Mouse (Mus musculus) heart, embryonic 13.5 days (tissue): Measurements from ENCODE around the gene Gm2696. TPM values are rescaled to one million over a fixed set of nuclear protein-coding genes. Genes with fewer than 3 reads are reported as not detected.
"Not testable (repeated sequence)": the region's sequence is repeated elsewhere in the genome, so short reads cannot be mapped to it uniquely, and the experiment has no call there.

ENCODE experiments used
- ATAC-seq: fragments of 200-750 bp; cut with Nextera tagmentation; 2 replicates; pipeline ENCODE4 v1.8.0; 2017; ENCODE audit warnings: moderate TSS enrichment; ENCODE audit not compliant: insufficient number of reproducible peaks, low FRiP score, low TSS enrichment; ENCODE audit errors: extremely low read depth
- H3K27ac ChIP-seq: fragments of 300-500 bp; sonication (generic); replicated peaks from 2 replicates; pipeline ENCODE4 v1.5.1; 2015; ENCODE audit warnings: moderate library complexity, mild to moderate bottlenecking, inconsistent platforms
- H3K27me3 ChIP-seq: fragments of 300-500 bp; sonication (generic); replicated peaks from 2 replicates; pipeline ENCODE4 v1.6.1; 2015; ENCODE audit warnings: mild to moderate bottlenecking, inconsistent platforms
- H3K36me3 ChIP-seq: fragments of 300-500 bp; sonication (generic); 2 replicates; pipeline ENCODE4 v1.6.1; 2015; ENCODE audit warnings: mild to moderate bottlenecking, inconsistent platforms
- H3K4me1 ChIP-seq: fragments of 300-500 bp; sonication (generic); 2 replicates; pipeline ENCODE4 v1.6.1; 2015; ENCODE audit warnings: inconsistent platforms
- H3K4me2 ChIP-seq: fragments of 300-500 bp; sonication (generic); 2 replicates; pipeline ENCODE4 v1.6.1; 2015; ENCODE audit warnings: inconsistent platforms, mild to moderate bottlenecking, moderate library complexity
- H3K4me3 ChIP-seq: fragments of 300-500 bp; sonication (generic); 2 replicates; pipeline ENCODE4 v1.5.1; 2015; ENCODE audit warnings: moderate library complexity, mild to moderate bottlenecking, inconsistent platforms
- H3K9ac ChIP-seq: fragments of 300-500 bp; sonication (generic); 2 replicates; pipeline ENCODE4 v1.6.1; 2015; ENCODE audit warnings: inconsistent platforms, mild to moderate bottlenecking, moderate library complexity
- H3K9me3 ChIP-seq: fragments of 300-500 bp; sonication (generic); 2 replicates; pipeline ENCODE4 v1.6.1; 2016; ENCODE audit warnings: inconsistent platforms
- WGBS: fragments of 180-500 bp; shearing (Covaris S2); methylation state at CpG from one replicate; pipeline ENCODE4 v1.1.7; 2015; ENCODE audit warnings: mixed read lengths; 5-methylcytosine and 5-hydroxymethylcytosine counted together
- polyA plus RNA-seq: library from polyadenylated mRNA; unstranded; fragments of >200 nt; fragmentation: Nextera tagmentation; extraction: Ambion mirVana; gene quantifications from 2 replicates; pipeline ENCODE4 v1.2.1, GENCODE M21; 2015

Gene Gm2696
- not detected in 2 replicates for polyA plus RNA-seq

GRCm38 (mm10) chr10:77814382-77814781 is at the start of gene Gm2696:
TSS of gene Gm2696 (plus strand) at chr10:77814682.
- 37% methylated on average over 4 of the region's 4 CpGs for WGBS
- H3K4me2 ChIP-seq = no peak within 1 kb of the TSS

GRCm38 (mm10) chr10:77769727-77770126 is 44.8 kb upstream of the Gm2696 start:
- Histone ChIP-seq H3K9ac (no peak overlapping the region), H3K27ac (no peak overlapping the region), H3K9me3 (0 out of 2 replicates have a peak, but pooled peaks cover 3% of the 10 kb centered on the region), H3K4me3 (no peak overlapping the region), H3K36me3 (no peaks in the 10 kb centered on the region), H3K4me2 (no peak overlapping the region), H3K27me3 (no peaks in the 10 kb centered on the region), H3K4me1 (0 out of 2 replicates have a peak, but pooled peaks cover 3% of the 10 kb centered on the region)
- 84% methylated on average over 1 of the region's 1 CpGs for WGBS
- no peak for ATAC-seq

More at GRCm38 (mm10) chr10:77814382-77814781, at the start of gene Gm2696:
- no peak for ATAC-seq
- Histone ChIP-seq H3K9me3 (peaks cover 3% of the 10 kb centered on the region; the same call in 1 of the 2 replicates), H3K36me3 (no peaks in the 10 kb centered on the region), H3K4me3 (no peak within 1 kb of the TSS), H3K27ac (no peak within 1 kb of the TSS), H3K9ac (no peak within 1 kb of the TSS), H3K4me1 (no peaks in the 10 kb centered on the region), H3K27me3 (peaks cover 11% of the 10 kb centered on the region; the same call in 1 of the 2 replicates)

GRCm38 (mm10) chr10:77771225-77771624 is 43.3 kb upstream of the Gm2696 start, which contains the start of gene Gm3238:
TSS of gene Gm3238 (minus strand) at chr10:77771325.
- not testable (repeated sequence) for ATAC-seq, H3K4me3 ChIP-seq, H3K27ac ChIP-seq, H3K27me3 ChIP-seq, H3K4me2 ChIP-seq, H3K9ac ChIP-seq, H3K9me3 ChIP-seq, H3K4me1 ChIP-seq, H3K36me3 ChIP-seq
- WGBS = 45% methylated on average over 1 of the region's 1 CpGs

GRCm38 (mm10) chr10:77772142-77772541 is 42.3 kb upstream of the Gm2696 start:
- not testable (repeated sequence) for H3K27ac ChIP-seq, H3K9me3 ChIP-seq, H3K9ac ChIP-seq, H3K27me3 ChIP-seq, H3K4me2 ChIP-seq, H3K36me3 ChIP-seq, H3K4me3 ChIP-seq, H3K4me1 ChIP-seq, ATAC-seq
- WGBS = 31% methylated on average over 1 of the region's 3 CpGs

- H3K9me3 ChIP-seq, H3K4me2 ChIP-seq, H3K27me3 ChIP-seq, H3K36me3 ChIP-seq, H3K4me3 ChIP-seq, ATAC-seq, H3K27ac ChIP-seq, H3K9ac ChIP-seq, H3K4me1 ChIP-seq: not testable (repeated sequence)
- 67% methylated on average over 1 of the region's 1 CpGs for WGBS
Measured at GRCm38 (mm10) chr10:77776844-77777243, 37.6 kb upstream of the Gm2696 start, which contains the start of gene Gm7138. TSS of gene Gm7138 (minus strand) at chr10:77776944.

GRCm38 (mm10) chr10:77782442-77782841 is 32.0 kb upstream of the Gm2696 start, which contains the start of gene Gm3250:
TSS of gene Gm3250 (minus strand) at chr10:77782542.
- not testable (repeated sequence) for H3K36me3 ChIP-seq, ATAC-seq, H3K4me2 ChIP-seq, H3K27ac ChIP-seq, H3K4me1 ChIP-seq, H3K9me3 ChIP-seq, H3K27me3 ChIP-seq, H3K9ac ChIP-seq, H3K4me3 ChIP-seq
- WGBS = 40% methylated on average over 1 of the region's 1 CpGs

- H3K4me2 ChIP-seq, H3K27ac ChIP-seq, H3K9me3 ChIP-seq, H3K9ac ChIP-seq, H3K4me3 ChIP-seq, H3K27me3 ChIP-seq, H3K4me1 ChIP-seq, ATAC-seq, H3K36me3 ChIP-seq: not testable (repeated sequence)
- 35% methylated on average over 1 of the region's 3 CpGs for WGBS
Measured at GRCm38 (mm10) chr10:77783396-77783795, 31.1 kb upstream of the Gm2696 start.

- not testable (repeated sequence) for H3K4me2 ChIP-seq, H3K9ac ChIP-seq, H3K36me3 ChIP-seq, H3K4me3 ChIP-seq, H3K27me3 ChIP-seq, H3K9me3 ChIP-seq, H3K4me1 ChIP-seq, H3K27ac ChIP-seq, ATAC-seq
- WGBS = 91% methylated on average over 1 of the region's 1 CpGs
Measured at GRCm38 (mm10) chr10:77787876-77788275, 26.6 kb upstream of the Gm2696 start, which contains the start of gene Gm7137. TSS of gene Gm7137 (minus strand) at chr10:77788200.

GRCm38 (mm10) chr10:77788621-77789020 is 25.9 kb upstream of the Gm2696 start:
- Histone ChIP-seq H3K4me2 (no peak overlapping the region), H3K27ac (no peak overlapping the region), H3K4me1 (no peaks in the 10 kb centered on the region), H3K4me3 (no peak overlapping the region), H3K9me3 (no peaks in the 10 kb centered on the region), H3K9ac (no peak overlapping the region), H3K36me3 (no peaks in the 10 kb centered on the region), H3K27me3 (no peaks in the 10 kb centered on the region)
- ATAC-seq = no peak
- 63% methylated on average over 2 of the region's 2 CpGs for WGBS

- Histone ChIP-seq H3K4me3 (no peak within 1 kb of the TSS), H3K9ac (no peak within 1 kb of the TSS), H3K9me3 (no peaks in the 10 kb centered on the region), H3K4me2 (no peak within 1 kb of the TSS), H3K27me3 (no peaks in the 10 kb centered on the region), H3K27ac (no peak within 1 kb of the TSS), H3K4me1 (peaks cover 19% of the 10 kb centered on the region), H3K36me3 (no peaks in the 10 kb centered on the region)
- 57% methylated on average over 2 of the region's 2 CpGs for WGBS
- no peak for ATAC-seq
Measured at GRCm38 (mm10) chr10:77794976-77795375, 19.5 kb upstream of the Gm2696 start, which contains the start of gene Gm9639. TSS of gene Gm9639 (minus strand) at chr10:77795076.

GRCm38 (mm10) chr10:77797677-77798076 is 16.8 kb upstream of the Gm2696 start:
- no peak for ATAC-seq
- H3K9me3 ChIP-seq = no peaks in the 10 kb centered on the region
- H3K9ac ChIP-seq = no peak overlapping the region
- 5% methylated on average over 3 of the region's 3 CpGs for whole genome bisulfite sequencing
- H3K4me2 ChIP-seq = no peak overlapping the region
- H3K27me3 ChIP-seq = no peaks in the 10 kb centered on the region
- peak overlapping the region; percentile 30; the same call in 1 of the 2 replicates for H3K27ac ChIP-seq
- H3K36me3 ChIP-seq = no peaks in the 10 kb centered on the region
- peaks cover 19% of the 10 kb centered on the region for H3K4me1 ChIP-seq
- H3K4me3 ChIP-seq = no peak overlapping the region
